Mouse (Mus musculus) hindbrain, embryonic 15.5 days (tissue): ENCODE measurements around the gene Nudt22. TPM values are rescaled to one million over a fixed set of nuclear protein-coding genes. Genes with fewer than 3 reads are reported as not detected.

Experiments used
- ATAC-seq: fragments of 200-750 bp; cut with Nextera tagmentation; 2 replicates; pipeline ENCODE4 v1.8.0; 2017; ENCODE audit warnings: low read depth, moderate number of reproducible peaks, moderate TSS enrichment; ENCODE audit not compliant: low FRiP score
- H3K27ac ChIP-seq: fragments of 300-500 bp; sonication (generic); replicated peaks from 2 replicates; pipeline ENCODE4 v1.5.1; 2015; ENCODE audit warnings: mild to moderate bottlenecking, inconsistent platforms
- H3K27me3 ChIP-seq: fragments of 300-500 bp; sonication (generic); 2 replicates; pipeline ENCODE4 v1.6.1; 2015; ENCODE audit warnings: control low read depth, inconsistent platforms
- H3K36me3 ChIP-seq: fragments of 300-500 bp; sonication (generic); 2 replicates; pipeline ENCODE4 v1.6.1; 2015; ENCODE audit warnings: control low read depth, inconsistent platforms
- H3K4me1 ChIP-seq: fragments of 300-500 bp; sonication (generic); replicated peaks from 2 replicates; pipeline ENCODE4 v1.6.1; 2015; ENCODE audit warnings: control low read depth, inconsistent platforms
- H3K4me2 ChIP-seq: fragments of 300-500 bp; sonication (generic); 2 replicates; pipeline ENCODE4 v1.6.1; 2015; ENCODE audit warnings: moderate library complexity, mild to moderate bottlenecking, inconsistent platforms
- H3K4me3 ChIP-seq: fragments of 300-500 bp; sonication (generic); 2 replicates; pipeline ENCODE4 v1.5.1; 2015; ENCODE audit warnings: mild to moderate bottlenecking, inconsistent platforms
- H3K9ac ChIP-seq: fragments of 300-500 bp; sonication (generic); 2 replicates; pipeline ENCODE4 v1.6.1; 2015; ENCODE audit warnings: inconsistent platforms
- H3K9me3 ChIP-seq: fragments of 300-500 bp; sonication (generic); 2 replicates; pipeline ENCODE4 v1.6.1; 2016; ENCODE audit warnings: control low read depth, inconsistent platforms
- WGBS: fragments of 180-500 bp; shearing (Covaris S2); methylation state at CpG from one replicate; pipeline ENCODE4 v1.1.7; 2015; 5-methylcytosine and 5-hydroxymethylcytosine counted together
- polyA plus RNA-seq: library from polyadenylated mRNA; unstranded; fragments of >200 nt; fragmentation: Nextera tagmentation; extraction: Ambion mirVana; gene quantifications from 2 replicates; pipeline ENCODE4 v1.2.1, GENCODE M21; 2015

Gene Nudt22
- polyA plus RNA-seq, 1 experiment from 2014 or later, result 23.9 TPM

GRCm38 (mm10) chr19:6980381-6981093 lies 15.4 kb downstream of the Nudt22 start, which contains the start of gene Fkbp2:
Fkbp2 (minus strand) TSS chr19:6980501.
- Histone ChIP-seq H3K27ac (peak within 1 kb of the TSS; percentile 97), H3K9ac (peak within 1 kb of the TSS; percentile 78), H3K4me3 (peak within 1 kb of the TSS; percentile 70), H3K4me1 (peaks cover 47% of the 10 kb centered on the region), H3K9me3 (no peaks in the 10 kb centered on the region), H3K4me2 (peak within 1 kb of the TSS; percentile 87), H3K27me3 (no peaks in the 10 kb centered on the region), H3K36me3 (peaks cover 13% of the 10 kb centered on the region; the same call in 1 of the 2 replicates)
- whole genome bisulfite sequencing, result 3% methylated on average over 38 of the region's 38 CpGs
- ATAC-seq, result peak; percentile 88

GRCm38 (mm10) chr19:6979486-6980380 lies 16.2 kb downstream of the Nudt22 start:
- Histone ChIP-seq H3K9me3 (no peaks in the 10 kb centered on the region), H3K4me1 (peaks cover 47% of the 10 kb centered on the region), H3K9ac (peak overlapping the region; percentile 78), H3K4me2 (peak overlapping the region; percentile 87), H3K27ac (peak overlapping the region; percentile 97), H3K27me3 (no peaks in the 10 kb centered on the region), H3K4me3 (peak overlapping the region; percentile 70), H3K36me3 (peaks cover 13% of the 10 kb centered on the region; the same call in 1 of the 2 replicates)
- ATAC-seq, result peak; percentile 92
- under 1% methylated on average over 57 of the region's 59 CpGs for WGBS

GRCm38 (mm10) chr19:6979001-6979479 lies 16.9 kb downstream of the Nudt22 start:
- 9% methylated on average over 11 of the region's 11 CpGs for WGBS
- ATAC-seq, result no peak
- H3K4me3 ChIP-seq, result peak overlapping the region; percentile 70

DNA sequence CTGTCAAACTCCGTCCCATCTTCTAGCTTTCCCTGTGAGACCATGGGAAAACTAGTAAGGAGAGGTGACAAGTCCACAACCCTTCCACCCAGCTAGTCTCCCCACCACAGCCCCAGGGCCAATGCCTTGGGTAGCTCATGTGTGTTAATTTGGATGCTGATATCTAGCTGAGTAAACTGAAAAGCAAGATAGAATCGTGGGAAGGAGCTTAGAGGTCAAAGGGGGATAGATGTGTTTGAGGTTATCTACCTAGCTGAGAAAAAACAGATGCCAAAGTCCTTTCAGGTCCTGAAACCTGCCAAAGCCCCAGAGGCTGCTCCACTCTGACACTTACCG lies 17.3 kb downstream of the Nudt22 start:
- 53% methylated on average over 3 of the region's 3 CpGs for WGBS

More at GRCm38 (mm10) chr19:6979001-6979479, 16.9 kb downstream of the Nudt22 start:
- peak overlapping the region; percentile 97 for H3K27ac ChIP-seq
- H3K9me3 ChIP-seq, result no peaks in the 10 kb centered on the region
- H3K27me3 ChIP-seq, result no peaks in the 10 kb centered on the region
- peaks cover 12% of the 10 kb centered on the region; the same call in 1 of the 2 replicates for H3K36me3 ChIP-seq
- H3K4me2 ChIP-seq, result peak overlapping the region; percentile 87
- H3K9ac ChIP-seq, result peak overlapping the region; percentile 39
- peaks cover 49% of the 10 kb centered on the region for H3K4me1 ChIP-seq

DNA sequence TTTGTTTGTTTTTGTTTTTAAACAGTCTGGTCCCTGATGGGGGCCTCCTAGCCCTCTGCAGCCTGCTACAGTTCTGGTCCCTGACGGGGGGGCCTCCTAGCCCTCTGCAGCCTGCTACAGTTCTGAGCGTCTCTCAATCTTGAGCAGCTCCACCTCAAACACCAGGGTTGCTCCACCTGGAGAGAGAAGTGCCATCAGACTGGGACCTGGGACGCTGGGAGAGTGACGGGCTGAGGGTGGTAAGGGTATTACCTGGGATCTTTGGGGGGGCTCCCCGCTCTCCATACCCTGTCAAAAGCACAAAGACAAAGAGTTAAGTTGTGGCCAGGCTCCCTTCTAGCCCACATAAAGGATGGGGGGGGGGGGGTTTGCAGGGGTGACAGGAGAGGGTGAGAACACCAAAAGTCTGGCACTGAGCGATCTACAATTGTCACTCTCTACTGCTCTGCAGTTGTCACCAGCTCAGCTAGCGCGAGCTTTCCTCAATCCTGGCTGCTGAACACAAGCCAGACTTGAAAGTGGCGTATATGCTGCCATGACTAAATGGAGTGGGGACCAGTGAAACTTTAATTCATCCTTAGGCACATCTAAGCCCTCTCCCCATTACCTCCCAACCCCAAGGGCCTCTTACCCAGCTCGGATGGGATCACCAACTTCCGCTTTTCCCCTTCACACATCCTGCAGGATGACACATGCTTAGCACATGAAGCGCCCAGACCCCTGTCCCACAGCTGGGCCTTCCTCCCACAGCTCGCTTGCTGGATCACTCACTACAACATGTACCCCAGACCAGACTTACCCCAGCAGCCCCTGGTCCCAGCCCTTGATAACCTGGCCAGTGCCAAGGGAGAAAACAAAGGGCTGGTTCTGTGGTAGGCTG lies 17.9 kb downstream of the Nudt22 start:
- no peaks in the 10 kb centered on the region for H3K27me3 ChIP-seq
- H3K9ac ChIP-seq, result 0 out of 2 replicates have a peak overlapping the region, but pooled peaks have one; percentile 39
- peak overlapping the region; percentile 97 for H3K27ac ChIP-seq
- 0 out of 2 replicates have a peak, but pooled peaks cover 4% of the 10 kb centered on the region for H3K36me3 ChIP-seq
- no peak for ATAC-seq
- peaks cover 53% of the 10 kb centered on the region for H3K4me1 ChIP-seq
- peak overlapping the region; percentile 87 for H3K4me2 ChIP-seq
- no peaks in the 10 kb centered on the region for H3K9me3 ChIP-seq
- WGBS, result 78% methylated on average over 13 of the region's 13 CpGs
- peak overlapping the region; percentile 70; the same call in 1 of the 2 replicates for H3K4me3 ChIP-seq

More for the DNA sequence above, 17.3 kb downstream of the Nudt22 start:
- Histone ChIP-seq H3K9ac (peak overlapping the region; percentile 39), H3K27ac (peak overlapping the region; percentile 97), H3K9me3 (no peaks in the 10 kb centered on the region), H3K4me3 (peak overlapping the region; percentile 70), H3K4me2 (peak overlapping the region; percentile 87), H3K36me3 (peaks cover 8% of the 10 kb centered on the region; the same call in 1 of the 2 replicates), H3K4me1 (peaks cover 53% of the 10 kb centered on the region), H3K27me3 (no peaks in the 10 kb centered on the region)
- no peak for ATAC-seq

DNA sequence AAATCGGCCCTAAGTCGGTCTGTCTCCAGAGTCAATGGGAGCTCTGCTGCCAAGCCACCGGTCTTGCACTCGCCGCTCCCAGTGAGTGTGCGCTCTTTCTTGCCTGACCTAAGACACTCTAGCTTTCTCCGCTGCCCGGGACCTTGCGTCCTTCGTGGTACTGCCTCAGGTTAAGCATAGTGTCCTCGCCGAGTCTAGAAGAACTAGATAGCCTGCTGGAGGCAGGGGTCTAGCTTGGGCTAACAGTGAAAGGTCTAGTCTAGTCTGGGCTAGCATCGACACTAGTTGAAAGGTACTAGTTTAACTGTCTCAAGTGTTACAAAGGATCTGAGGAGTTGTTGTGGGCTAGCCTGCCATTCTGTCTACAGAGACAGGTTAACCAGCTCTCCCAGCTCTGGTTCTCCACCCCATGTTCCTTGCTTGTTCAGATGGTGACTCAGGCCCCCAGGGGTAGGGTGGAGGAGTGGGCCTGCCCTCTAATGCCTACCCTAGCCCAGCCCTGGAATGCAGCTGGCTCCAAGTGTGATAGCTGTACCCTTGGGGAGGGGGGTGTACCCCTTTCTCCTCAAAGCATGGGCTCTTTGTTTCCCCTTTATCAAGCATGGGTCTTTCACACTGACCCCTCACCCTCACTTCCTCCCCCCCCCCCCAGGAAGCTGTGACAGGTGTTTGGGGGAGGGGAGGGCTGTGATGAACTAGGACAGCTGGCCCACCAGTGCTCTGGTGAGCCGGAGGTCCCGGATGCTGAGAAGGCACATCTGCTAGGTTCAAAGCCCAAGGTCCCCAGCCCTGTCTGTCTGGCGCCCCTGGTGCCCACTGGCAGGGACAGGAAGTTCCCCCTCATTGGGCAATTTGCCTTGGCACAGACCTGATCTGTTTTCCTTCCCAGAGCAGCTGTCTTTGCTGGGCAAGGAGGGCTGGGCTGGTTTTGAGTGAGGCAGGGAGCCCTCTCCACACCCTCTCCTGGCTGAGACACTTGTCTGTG lies 20.1 kb downstream of the Nudt22 start, which contains the start of gene Plcb3:
Gene Plcb3, minus strand, starts transcription at position 934 of the 985 bp plus-strand sequence.
- Histone ChIP-seq H3K4me3 (peak within 1 kb of the TSS; percentile 69), H3K4me1 (peaks cover 45% of the 10 kb centered on the region), H3K27me3 (peaks cover 3% of the 10 kb centered on the region; the same call in 1 of the 2 replicates), H3K9ac (peak within 1 kb of the TSS; percentile 58), H3K27ac (peak within 1 kb of the TSS; percentile 91), H3K36me3 (no peaks in the 10 kb centered on the region), H3K4me2 (peak within 1 kb of the TSS; percentile 87), H3K9me3 (no peaks in the 10 kb centered on the region)
- no peak for ATAC-seq
- 0% methylated on average over 16 of the region's 16 CpGs for WGBS

DNA sequence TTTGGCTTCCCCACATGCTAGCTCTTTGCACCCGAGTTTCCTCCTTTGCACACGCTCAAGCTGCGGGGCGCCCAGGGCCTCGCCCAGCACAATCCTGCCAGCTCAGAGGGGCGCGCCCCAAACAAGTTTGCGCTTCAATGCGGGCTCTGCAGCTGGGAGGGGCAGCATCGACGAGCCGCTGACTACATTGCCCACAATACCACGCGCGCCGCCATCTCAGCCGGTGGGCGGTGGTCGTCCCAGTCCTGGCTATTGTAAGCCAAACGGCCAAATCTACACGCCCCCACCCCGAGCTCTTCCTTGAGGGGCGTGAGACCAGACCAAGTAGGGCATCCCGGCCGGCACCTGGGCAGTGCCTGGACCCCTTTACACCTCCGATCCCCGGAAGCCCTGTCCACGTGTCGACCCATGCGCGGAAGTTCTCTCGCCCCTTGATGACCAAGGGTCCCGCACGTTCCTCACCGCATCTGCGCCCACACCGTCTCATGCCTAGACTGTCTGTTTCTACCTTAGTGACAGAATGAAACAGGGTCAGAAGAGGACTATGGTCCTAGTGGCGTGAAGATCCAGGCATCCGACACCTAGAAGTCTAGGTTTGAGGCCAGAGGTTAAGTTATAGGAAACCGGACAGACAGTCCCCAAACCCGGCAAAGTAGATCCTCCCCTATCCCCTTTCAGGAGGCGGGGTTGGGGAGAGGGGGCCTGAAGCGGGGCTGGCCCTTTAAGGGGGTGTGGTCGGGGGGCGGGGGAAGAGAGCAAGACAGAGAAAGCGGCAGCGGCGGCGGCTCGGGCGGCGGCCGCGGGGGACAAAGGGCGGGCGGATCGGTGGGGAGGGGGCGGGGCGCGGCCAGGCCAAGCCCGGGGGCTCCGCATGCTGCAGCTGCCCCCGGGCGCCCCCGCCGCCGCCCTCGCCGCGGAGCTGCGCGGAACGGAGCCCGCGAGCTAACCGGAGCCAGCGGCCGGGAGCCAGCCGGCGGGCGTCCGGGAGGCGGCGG lies 21.4 kb downstream of the Nudt22 start, which contains the start of gene Ppp1r14b:
Gene Ppp1r14b, plus strand, starts transcription at position 758 of the 995 bp plus-strand sequence.
- H3K4me1 ChIP-seq, result peaks cover 55% of the 10 kb centered on the region

GRCm38 (mm10) chr19:6973581-6974190 lies 22.2 kb downstream of the Nudt22 start:
- WGBS, result 40% methylated on average over 12 of the region's 12 CpGs
- H3K4me2 ChIP-seq, result peak overlapping the region; percentile 87
- H3K36me3 ChIP-seq, result no peaks in the 10 kb centered on the region
- peaks cover 49% of the 10 kb centered on the region for H3K4me1 ChIP-seq
- peak overlapping the region; percentile 91 for H3K27ac ChIP-seq
- H3K9ac ChIP-seq, result peak overlapping the region; percentile 58
- peaks cover 11% of the 10 kb centered on the region; the same call in 1 of the 2 replicates for H3K27me3 ChIP-seq
- ATAC-seq, result no peak
- no peaks in the 10 kb centered on the region for H3K9me3 ChIP-seq
- peak overlapping the region; percentile 69 for H3K4me3 ChIP-seq

More for the DNA sequence above, 21.4 kb downstream of the Nudt22 start, which contains the start of gene Ppp1r14b:
- peak within 1 kb of the TSS; percentile 69 for H3K4me3 ChIP-seq
- H3K27ac ChIP-seq, result peak within 1 kb of the TSS; percentile 91
- H3K4me2 ChIP-seq, result peak within 1 kb of the TSS; percentile 87
- WGBS, result under 1% methylated on average over 72 of the region's 84 CpGs
- H3K36me3 ChIP-seq, result no peaks in the 10 kb centered on the region
- H3K9me3 ChIP-seq, result no peaks in the 10 kb centered on the region
- peak; percentile 67 for ATAC-seq
- peak within 1 kb of the TSS; percentile 58 for H3K9ac ChIP-seq
- H3K27me3 ChIP-seq, result peaks cover 7% of the 10 kb centered on the region; the same call in 1 of the 2 replicates
